Mouse (Mus musculus) right cerebral cortex, adult 2 months (tissue): ENCODE measurements around the gene Grik3.

Experiments
- DNase-seq, 2 experiments: peaks; one replicate each; pipeline ENCODE4 v3.0.0; 2021 to 2022; ENCODE audit warnings: low spot score in 2 of 2

The Grik3 gene

GRCm38 (mm10) chr4:125544947-125545767 lies 54.7 kb downstream of the Grik3 start:
- DNase-seq, result no peak

DNA sequence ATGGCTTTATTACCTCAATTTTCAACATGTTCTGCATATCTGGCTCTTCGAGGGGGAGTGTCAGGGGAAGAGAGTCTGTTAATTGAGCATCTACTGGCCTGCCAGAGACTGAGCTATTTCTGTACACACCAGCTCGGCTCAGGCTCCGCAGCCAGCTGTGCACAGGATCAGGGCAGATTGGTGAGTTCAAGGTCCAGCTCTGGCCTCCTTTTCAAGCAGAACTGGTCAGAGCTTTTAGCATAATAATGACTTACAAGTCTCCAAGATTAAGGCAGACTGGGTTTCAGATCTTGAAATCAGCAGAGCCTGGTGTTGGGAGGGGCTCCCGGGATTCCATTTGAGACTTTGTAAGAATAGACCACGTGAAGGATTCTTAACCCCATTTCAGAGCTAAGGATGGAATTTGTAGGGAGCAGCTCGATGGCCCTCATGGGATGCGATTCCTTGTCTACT lies 55.3 kb downstream of the Grik3 start:
- DNase-seq, result no peak

GRCm38 (mm10) chr4:125548190-125548589 lies 57.7 kb downstream of the Grik3 start:
- DNase-seq, result no peak

DNA sequence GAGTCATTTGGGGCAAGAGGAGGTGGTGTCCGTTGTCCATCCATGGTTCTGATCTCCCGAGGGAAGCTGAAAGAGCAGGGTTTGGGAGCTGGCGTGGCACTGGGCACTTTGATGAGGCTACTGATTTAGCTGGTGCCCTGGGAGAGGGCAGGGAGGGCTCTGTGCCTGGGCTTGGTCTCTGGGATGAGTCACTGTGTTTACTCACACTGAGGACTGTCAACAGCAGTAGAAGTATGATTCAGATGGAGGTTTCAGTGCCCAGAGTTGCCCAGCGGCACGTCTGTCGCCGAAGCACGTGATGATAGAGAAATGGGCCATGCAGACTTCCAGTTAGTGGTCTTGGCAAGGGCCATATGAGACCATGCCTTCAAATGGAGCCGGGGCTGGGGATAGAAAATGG lies 63.3 kb downstream of the Grik3 start:
- no peak for DNase-seq

GRCm38 (mm10) chr4:125556405-125557308 lies 66.2 kb downstream of the Grik3 start:
- DNase-seq, result no peak

DNA sequence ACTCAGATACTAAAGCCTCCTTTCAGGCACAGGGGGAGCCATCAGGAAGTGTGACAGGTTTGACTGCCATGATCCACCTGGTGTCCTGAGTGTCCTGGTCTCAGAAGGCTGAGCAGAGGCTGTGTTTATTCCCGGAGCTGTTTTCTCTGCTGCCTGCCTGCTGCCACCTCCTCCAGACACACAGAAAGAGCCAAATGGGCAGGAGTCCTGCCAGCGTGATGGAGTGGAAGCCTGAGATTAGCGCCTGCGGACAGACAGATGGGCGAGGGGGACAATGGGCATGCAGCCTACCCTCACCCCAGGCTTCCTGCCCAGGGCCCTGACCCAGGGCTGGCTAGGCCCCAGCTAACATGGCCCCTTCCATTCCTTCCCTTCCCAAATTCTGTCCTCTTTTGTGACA lies 69.1 kb downstream of the Grik3 start:
- DNase-seq, result no peak

DNA sequence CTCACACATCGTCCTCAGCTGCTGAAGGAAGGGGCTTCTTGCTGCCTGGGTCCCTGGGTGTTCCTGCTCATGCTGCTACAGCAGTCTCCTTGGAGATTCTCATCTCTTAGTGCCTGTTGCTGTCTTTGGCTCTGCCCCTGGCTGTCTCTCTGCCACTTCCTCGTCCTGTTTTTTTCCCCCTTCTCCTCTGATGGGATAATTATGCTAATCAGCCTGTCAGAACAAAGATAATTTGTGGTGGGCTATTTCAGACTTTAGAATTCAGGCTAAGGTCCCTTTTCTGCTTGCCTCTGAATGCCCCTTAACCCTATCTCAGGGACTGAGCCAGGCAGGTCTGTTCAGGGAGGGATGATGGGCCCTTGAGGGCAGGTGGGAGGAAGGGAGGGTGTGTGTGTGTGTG lies 70.3 kb downstream of the Grik3 start:
- no peak for DNase-seq

- DNase-seq, result no peak
Measured at GRCm38 (mm10) chr4:125563579-125563978, 73.1 kb downstream of the Grik3 start.

DNA sequence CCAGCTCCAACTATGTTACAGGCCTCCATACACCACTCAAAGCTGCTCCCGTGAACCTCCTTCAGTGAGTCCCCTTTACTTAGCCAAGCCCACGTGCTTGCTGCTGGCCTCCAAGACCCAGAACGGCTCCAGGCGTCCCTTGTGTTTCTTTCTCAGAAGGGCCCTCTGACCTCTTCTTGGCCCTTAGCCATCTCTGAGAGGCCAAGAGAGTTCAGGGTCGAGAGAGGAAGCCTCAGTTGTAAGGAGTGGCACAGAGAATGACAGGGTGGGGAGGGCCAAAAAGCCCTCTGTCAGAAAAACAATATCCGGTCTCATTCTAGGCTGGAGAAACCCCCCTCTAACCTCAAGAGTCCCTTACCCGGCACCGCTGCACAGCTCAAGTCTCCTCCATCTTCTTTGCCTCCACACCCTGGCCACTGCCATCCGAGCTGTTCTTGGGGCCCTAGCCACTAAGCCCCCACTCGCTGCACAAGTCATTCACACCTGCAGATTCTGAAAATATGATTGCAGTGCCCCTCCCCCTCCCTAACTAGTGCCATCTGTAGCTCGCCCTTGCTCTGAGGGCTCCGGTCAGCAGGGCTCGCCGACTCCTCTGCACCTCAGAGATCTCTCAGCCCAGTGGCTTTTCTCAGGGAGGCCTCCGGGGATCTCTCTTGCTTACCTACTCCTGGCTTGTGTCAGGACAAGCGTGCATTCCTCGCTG lies 73.7 kb downstream of the Grik3 start:
- DNase-seq, result no peak

- DNase-seq, result no peak
Measured at GRCm38 (mm10) chr4:125565711-125566439, 75.4 kb downstream of the Grik3 start.

GRCm38 (mm10) chr4:125568210-125568609 lies 77.7 kb downstream of the Grik3 start:
- DNase-seq, result no peak

GRCm38 (mm10) chr4:125571651-125572311 lies 81.3 kb downstream of the Grik3 start:
- no peak for DNase-seq

DNA sequence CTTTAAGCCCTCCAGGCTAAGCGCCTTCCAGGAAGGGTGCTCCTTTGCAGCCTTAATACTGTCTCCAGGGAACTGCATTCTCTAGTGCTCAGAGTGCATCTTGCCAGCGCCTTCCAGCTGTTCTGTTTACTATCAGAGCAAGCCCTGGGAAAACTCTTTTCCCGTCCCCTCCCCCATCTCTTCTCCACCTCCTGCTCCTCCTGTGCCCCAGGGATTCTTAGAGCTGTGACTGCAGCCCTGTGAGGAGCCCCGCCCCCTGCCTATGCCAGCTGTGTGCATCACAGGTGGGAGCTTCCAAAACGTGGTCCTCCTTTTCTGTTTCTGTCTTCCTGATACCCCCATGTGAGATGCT lies 81.8 kb downstream of the Grik3 start:
- no peak for DNase-seq

GRCm38 (mm10) chr4:125573000-125573399 lies 82.5 kb downstream of the Grik3 start:
- no peak for DNase-seq

GRCm38 (mm10) chr4:125573951-125574675 lies 83.6 kb downstream of the Grik3 start:
- no peak for DNase-seq

- no peak for DNase-seq
Measured at GRCm38 (mm10) chr4:125580336-125580735, 89.8 kb downstream of the Grik3 start.

GRCm38 (mm10) chr4:125583272-125583671 lies 92.8 kb downstream of the Grik3 start:
- DNase-seq, result no peak

DNA sequence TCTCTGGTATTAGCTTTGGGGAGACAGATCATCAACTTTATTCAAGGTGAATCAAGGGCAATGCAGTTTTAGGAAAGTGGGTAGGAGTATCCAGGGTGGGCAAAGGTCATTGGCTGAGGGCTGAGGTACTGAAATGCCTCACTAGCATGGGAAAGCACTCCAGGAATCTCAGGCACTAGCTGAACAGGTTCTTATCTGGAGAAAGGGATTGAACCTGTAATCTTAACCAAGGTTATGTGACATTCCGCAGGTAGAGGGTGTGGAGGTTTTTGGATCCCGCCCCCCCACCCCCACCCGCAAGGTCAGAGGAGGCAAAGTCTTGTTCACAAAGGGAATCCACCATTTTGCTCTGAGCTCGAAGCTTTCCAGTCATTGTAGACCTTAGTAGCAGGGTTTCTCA lies 93.4 kb downstream of the Grik3 start:
- no peak for DNase-seq

GRCm38 (mm10) chr4:125584676-125585075 lies 94.2 kb downstream of the Grik3 start:
- DNase-seq, result no peak

DNA sequence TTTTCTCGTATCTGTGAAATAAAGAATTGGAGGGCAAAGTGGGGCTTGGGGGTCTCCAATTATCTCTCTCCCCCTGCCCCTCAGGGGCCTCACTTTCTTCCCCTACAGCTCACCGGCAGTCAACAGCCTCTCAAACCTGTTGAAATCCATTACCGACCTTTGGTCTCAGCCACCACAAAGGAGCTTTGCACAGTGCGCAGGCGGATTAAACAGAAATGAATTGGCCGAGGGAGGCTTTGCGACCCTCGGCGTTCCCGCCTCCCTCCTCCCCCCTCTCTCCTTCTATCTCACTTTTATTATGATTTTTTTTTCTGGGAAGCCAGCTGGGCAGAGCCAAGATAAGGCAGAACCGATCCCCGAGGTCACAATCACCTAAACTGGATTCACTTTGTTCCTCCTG lies 97.1 kb downstream of the Grik3 start:
- DNase-seq, result no peak
